Mouse (Mus musculus) inflammation-experienced regulatory T-cells, adult 6 months (primary cell): ENCODE data around the gene Rps15. TPM values are rescaled to one million over a fixed set of nuclear protein-coding genes. Genes with fewer than 3 reads are reported as not detected.
A peak's percentile ranks its signal among the peaks of the same experiment; 100 is the strongest.

Experiments
- ATAC-seq: one replicate; pipeline ENCODE4 v1.8.0; 2017
- polyA plus RNA-seq, 3 experiments: library from polyadenylated mRNA; unstranded; fragments of 100-300 nt; shearing (Covaris generic); gene quantifications; one replicate each; pipeline ENCODE4 v1.2.1; 2017

The Rps15 gene
- polyA plus RNA-seq, 3 experiments from 2014 or later: 970 to 1,806 (median 1,658) TPM

GRCm38 (mm10) chr10:80342749-80343424 is 50.6 kb downstream of the Rps15 start:
- peak; percentile 75 for ATAC-seq

DNA sequence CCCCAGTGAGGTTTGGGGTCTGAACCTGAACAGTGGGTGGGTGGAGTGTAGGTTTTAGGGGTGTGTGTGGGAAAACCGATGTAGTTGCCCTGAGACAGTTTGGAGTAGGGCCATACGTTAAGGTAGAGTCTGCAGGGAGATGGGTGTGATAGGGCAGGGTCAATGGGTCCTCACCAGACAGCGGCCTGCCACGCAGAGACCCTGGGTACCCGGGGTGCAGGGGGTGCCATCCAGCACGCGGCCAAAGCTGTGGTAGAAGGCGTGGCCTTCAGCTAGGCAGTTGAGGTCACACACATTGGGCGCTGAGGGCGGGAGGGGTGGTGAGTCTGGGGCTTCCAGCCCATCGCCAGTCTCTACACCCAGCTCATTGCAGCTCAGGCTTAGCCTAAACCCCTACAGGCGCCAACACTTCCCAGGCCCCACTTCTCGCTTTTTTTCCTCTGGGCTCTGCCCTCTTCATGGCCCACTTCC is 51.2 kb downstream of the Rps15 start:
- no peak for ATAC-seq

Other genes with a start within 250 kb of the Rps15 start
- gene Gpx4, start 245.3 kb upstream of the Rps15 start, polyA plus RNA-seq: 100 to 1,000 TPM; 346 to 445 (median 381) TPM
- 10 to 100 TPM; 30.4 to 39.1 (median 32.6) TPM for gene Sbno2, start 186.9 kb upstream of the Rps15 start, polyA plus RNA-seq
- gene Stk11, start 176.7 kb upstream of the Rps15 start, polyA plus RNA-seq: 10 to 100 TPM; 23.5 to 30.3 (median 25.5) TPM
- 100 to 1,000 TPM; 297 to 357 (median 299) TPM for gene Atp5d, start 153.8 kb upstream of the Rps15 start, polyA plus RNA-seq
- gene Cbarp, start 151.6 kb upstream of the Rps15 start, polyA plus RNA-seq: 1 to 10 TPM in 2 of 3 experiments, under 1 TPM in 1; 0.60 to 2.3 (median 1.3) TPM
- gene Midn, start 144.2 kb upstream of the Rps15 start, polyA plus RNA-seq: 1 to 10 TPM; 7.3 to 9.3 (median 7.5) TPM
- 100 to 1,000 TPM in 2 of 3 experiments, 10 to 100 TPM in 1; 84.2 to 255 (median 213) TPM for gene Cirbp, start 126.5 kb upstream of the Rps15 start, polyA plus RNA-seq
- gene 1600002K03Rik, start 119.5 kb upstream of the Rps15 start, polyA plus RNA-seq: 10 to 100 TPM; 17.9 to 28.4 (median 20.5) TPM
- gene Efna2, start 113.0 kb upstream of the Rps15 start, polyA plus RNA-seq: not detected
- gene Mum1, start 66.0 kb upstream of the Rps15 start, polyA plus RNA-seq: 10 to 100 TPM; 57.7 to 85.1 (median 67.4) TPM
- 100 to 1,000 TPM; 183 to 267 (median 228) TPM for gene Ndufs7, start 43.3 kb upstream of the Rps15 start, polyA plus RNA-seq
- 1 to 10 TPM in 1 of 3 experiments, under 1 TPM in 2; 0.67 to 1.7 (median 0.75) TPM for gene Gamt, start 31.4 kb upstream of the Rps15 start, polyA plus RNA-seq
- gene Dazap1, start 31.0 kb upstream of the Rps15 start, polyA plus RNA-seq: 10 to 100 TPM; 12.3 to 14.4 (median 14.0) TPM
- under 1 TPM; 0.04 to 0.35 (median 0.05) TPM for gene Apc2, start 3.5 kb downstream of the Rps15 start, polyA plus RNA-seq
- gene 2310011J03Rik, start 28.1 kb downstream of the Rps15 start, polyA plus RNA-seq: 10 to 100 TPM; 38.1 to 52.1 (median 41.8) TPM
- 10 to 100 TPM in 1 of 3 experiments, 1 to 10 TPM in 2; 2.2 to 10.8 (median 9.5) TPM for gene Pcsk4, start 37.0 kb downstream of the Rps15 start, polyA plus RNA-seq
- gene Reep6, start 37.5 kb downstream of the Rps15 start, polyA plus RNA-seq: not detected
- not detected for gene Adamtsl5, start 56.0 kb downstream of the Rps15 start, polyA plus RNA-seq
- not detected for gene Plk5, start 64.0 kb downstream of the Rps15 start, polyA plus RNA-seq
- 1 to 10 TPM in 1 of 3 experiments, under 1 TPM in 2; 0.79 to 1.3 (median 0.79) TPM for gene Mex3d, start 95.2 kb downstream of the Rps15 start, polyA plus RNA-seq
- gene Mbd3, start 107.1 kb downstream of the Rps15 start, polyA plus RNA-seq: 10 to 100 TPM; 19.2 to 30.4 (median 25.9) TPM
- gene Uqcr11, start 114.4 kb downstream of the Rps15 start, polyA plus RNA-seq: 100 to 1,000 TPM; 289 to 335 (median 330) TPM
- gene Tcf3, start 141.2 kb downstream of the Rps15 start, polyA plus RNA-seq: 1 to 10 TPM; 6.7 to 8.2 (median 7.9) TPM
- gene Onecut3, start 202.4 kb downstream of the Rps15 start, polyA plus RNA-seq: not detected
- not detected for gene Atp8b3, start 246.7 kb downstream of the Rps15 start, polyA plus RNA-seq